Mouse (Mus musculus) cerebellum, adult 11 months (tissue): ENCODE measurements at regions not wholly inside any gene's neighbourhood (a gene's known extent, or its start where the extent isn't known, plus 50 kb on each side); places are given as distances from the start of the nearest gene placed in this dataset.
"Not testable (repeated sequence)": the region's sequence is repeated elsewhere in the genome, so short reads cannot be mapped to it uniquely, and the experiment has no call there.

Source experiments
- DNase-seq: peaks from one replicate; pipeline ENCODE4 v3.0.0; 2022

- DNase-seq = not testable (repeated sequence)
Observed at GRCm38 (mm10) chr14:53792432-53792831, 461.5 kb downstream of the Dad1 start.

DNA sequence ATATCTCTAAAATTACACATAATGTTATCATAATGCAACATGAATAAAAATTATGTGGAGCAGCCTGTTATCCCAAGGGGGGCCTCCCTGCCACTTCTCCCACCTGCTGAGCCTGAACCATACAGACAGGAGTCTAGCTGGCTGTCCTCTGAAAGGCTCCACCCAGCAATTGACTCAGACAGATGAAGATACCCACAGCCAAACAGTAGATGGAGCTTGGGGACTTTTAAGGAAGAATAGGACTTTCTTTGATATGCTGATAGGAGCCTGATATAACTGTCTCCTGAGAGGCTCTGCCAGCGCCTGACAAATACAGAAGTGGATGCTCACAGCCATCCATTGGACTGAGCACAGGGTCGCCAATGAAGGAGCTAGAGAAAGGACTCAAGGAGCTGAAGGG lies 468.4 kb downstream of the Dad1 start:
- DNase-seq = not testable (repeated sequence)

- DNase-seq = no peak
Observed at GRCm38 (mm10) chr14:53777375-53777774, 476.5 kb downstream of the Dad1 start.

DNA sequence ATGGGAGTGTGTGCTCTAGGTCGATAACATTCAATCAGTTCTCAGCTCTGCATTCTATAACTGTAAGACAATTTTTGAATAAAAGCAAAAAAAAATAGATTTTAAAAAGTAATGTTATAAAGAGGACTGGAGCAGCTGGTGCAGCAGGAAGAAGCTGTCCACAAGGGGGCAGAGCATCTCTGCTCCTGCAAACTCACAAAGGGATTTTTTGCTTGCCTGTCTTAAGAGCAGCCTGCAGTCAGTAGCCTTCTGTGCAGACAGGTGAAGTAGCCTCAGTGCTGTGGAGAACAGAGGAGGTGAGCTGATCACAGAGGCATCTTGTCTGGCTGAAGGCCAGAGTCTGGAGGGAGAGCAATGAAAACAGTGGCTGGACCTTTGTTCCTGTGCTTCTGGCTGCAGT lies 477.2 kb downstream of the Dad1 start:
- DNase-seq = not testable (repeated sequence)

DNA sequence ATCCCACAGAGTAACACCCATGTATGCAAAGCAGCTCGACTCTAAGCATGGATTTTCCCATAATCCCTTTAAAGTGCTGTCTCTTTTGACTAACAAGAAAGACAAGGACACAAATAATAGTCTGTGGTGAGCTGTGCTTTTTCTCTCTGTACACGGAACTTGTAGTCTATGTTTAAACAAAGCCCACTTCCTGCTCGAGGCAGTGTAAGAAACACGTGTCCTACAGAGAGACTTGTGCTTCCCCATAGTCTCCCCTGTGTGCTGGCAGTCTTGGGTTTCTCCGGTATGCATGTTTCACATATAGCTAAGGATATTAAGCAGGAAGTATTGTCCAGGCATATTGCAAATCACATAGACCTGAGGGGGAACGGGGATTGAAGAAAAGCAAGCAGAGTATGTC lies 487.4 kb downstream of the Dad1 start:
- DNase-seq = not testable (repeated sequence)

GRCm38 (mm10) chr14:53765918-53766317 lies 488.0 kb downstream of the Dad1 start:
- not testable (repeated sequence) for DNase-seq

GRCm38 (mm10) chr14:53760578-53760977 lies 493.3 kb downstream of the Dad1 start:
- not testable (repeated sequence) for DNase-seq

- not testable (repeated sequence) for DNase-seq
Observed at GRCm38 (mm10) chr14:53757782-53758181, 496.1 kb downstream of the Dad1 start.

DNA sequence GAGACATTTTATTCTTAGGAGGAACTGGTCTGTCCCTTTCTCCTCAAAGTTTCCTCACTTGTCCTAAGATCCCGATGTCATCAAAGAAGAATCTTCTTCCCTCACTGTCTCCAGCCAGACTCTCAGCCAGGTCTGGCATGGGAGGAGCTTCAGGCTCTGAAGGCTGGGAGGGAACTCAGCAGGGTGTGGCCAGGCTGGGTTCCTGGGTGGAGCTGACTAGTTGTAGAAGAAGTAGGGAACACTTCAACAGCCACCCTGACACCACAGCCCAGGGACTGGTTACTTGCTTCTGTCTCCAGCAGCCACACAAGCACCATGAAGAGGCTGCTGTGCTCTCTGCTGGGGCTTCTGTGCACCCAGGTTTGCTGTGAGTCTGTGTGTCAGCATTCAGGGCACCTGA lies 496.8 kb downstream of the Dad1 start:
- DNase-seq = not testable (repeated sequence)

DNA sequence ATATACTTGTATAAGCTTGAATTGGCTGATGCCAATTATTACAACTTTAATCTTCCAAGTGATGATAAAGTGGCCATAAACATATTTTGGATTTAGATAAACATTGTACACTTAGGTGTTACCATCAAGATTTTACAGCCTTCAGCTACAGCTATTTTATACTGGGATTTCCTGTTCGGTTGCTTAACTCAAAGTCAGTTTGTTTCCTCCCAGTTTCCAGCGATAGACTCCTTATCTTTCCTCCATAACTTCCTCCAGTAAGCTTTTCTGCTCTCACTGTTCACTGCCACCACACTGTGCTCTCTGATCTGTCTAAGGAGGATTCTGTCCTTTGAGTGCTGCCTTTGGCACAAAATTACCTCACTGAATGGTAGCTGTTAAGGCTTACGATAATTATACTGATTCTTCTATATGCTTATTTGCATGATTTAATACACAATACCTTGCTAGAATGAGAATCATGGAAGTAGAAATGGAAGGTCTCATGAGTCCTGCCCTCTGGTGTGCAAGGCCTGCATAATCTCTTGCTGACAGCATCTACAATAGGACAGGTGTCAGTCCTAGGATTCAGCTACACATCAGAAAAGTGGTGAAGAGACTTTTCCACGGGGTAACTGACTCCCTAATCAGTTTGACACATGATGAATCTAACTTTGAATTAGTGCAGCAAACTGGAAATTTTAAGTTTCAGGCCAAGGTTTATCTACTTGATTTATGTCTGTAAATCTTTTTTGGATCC lies 503.0 kb downstream of the Dad1 start:
- no peak for DNase-seq

- DNase-seq = not testable (repeated sequence)
Observed at GRCm38 (mm10) chr14:53743552-53743951, 510.4 kb downstream of the Dad1 start.

DNA sequence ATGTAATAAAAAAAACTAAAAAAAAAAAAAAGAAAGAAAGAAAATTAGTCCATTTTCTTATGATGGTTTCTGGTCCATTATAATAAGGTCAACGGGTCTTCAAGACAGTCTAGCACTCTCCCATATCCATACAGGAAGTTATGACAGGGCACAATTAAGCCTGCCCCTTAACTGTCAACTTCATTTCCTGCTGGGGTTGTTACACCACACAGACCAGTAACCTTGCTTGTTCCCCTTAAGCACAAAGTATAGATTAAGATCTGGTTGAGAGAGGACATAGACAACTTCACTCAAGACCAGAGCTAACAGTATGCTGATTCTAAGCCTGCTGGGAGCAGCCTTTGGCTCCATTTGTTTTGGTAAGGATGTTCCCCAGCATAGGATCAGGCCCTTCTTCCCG lies 511.0 kb downstream of the Dad1 start:
- not testable (repeated sequence) for DNase-seq

GRCm38 (mm10) chr14:53741246-53741645 lies 512.7 kb downstream of the Dad1 start:
- DNase-seq = not testable (repeated sequence)

GRCm38 (mm10) chr14:53737962-53738361 lies 515.9 kb downstream of the Dad1 start:
- not testable (repeated sequence) for DNase-seq

GRCm38 (mm10) chr14:53736274-53736673 lies 517.6 kb downstream of the Dad1 start:
- not testable (repeated sequence) for DNase-seq

- DNase-seq = not testable (repeated sequence)
Observed at GRCm38 (mm10) chr14:53731600-53731999, 522.3 kb downstream of the Dad1 start.

DNA sequence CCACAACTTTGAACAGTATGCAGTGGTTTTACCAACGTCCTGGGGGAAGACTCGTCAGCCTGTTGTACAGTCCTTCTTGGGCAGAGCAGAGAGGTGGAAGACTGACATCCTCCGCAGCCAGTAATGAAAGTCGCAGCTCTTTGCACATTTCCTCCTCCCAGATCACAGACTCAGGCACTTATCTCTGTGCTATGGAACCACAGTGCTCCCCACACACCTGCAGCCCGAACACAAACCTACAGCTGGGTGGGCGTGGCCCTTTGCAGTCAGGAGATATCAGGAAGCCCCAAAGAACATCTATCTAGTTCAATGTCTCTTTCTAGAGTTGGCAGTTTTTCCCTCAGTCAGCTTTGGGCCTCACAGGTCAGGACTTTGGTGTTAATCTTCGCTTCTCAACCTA lies 524.0 kb downstream of the Dad1 start:
- DNase-seq = not testable (repeated sequence)

DNA sequence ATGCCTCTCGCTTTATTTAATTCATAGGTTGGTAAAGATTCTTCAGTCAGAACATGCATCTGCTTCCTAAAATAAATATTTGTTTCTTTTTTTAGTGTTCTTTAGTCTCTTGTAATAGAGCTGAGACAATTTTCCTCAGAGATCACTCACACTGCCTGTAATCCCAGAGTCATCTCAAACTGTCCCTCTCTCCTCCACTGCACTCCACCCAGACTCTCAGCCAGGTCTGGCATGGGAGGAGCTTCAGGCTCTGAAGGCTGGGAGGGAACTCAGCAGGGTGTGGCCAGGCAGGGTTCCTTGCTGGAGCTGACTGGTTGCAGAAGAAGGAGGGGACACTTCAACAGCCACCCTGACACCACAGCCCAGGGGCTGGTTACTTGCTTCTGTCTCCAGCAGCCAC lies 524.8 kb downstream of the Dad1 start:
- not testable (repeated sequence) for DNase-seq

- not testable (repeated sequence) for DNase-seq
Observed at GRCm38 (mm10) chr14:53726914-53727313, 527.0 kb downstream of the Dad1 start.

GRCm38 (mm10) chr14:53723611-53724010 lies 530.3 kb downstream of the Dad1 start:
- not testable (repeated sequence) for DNase-seq

DNA sequence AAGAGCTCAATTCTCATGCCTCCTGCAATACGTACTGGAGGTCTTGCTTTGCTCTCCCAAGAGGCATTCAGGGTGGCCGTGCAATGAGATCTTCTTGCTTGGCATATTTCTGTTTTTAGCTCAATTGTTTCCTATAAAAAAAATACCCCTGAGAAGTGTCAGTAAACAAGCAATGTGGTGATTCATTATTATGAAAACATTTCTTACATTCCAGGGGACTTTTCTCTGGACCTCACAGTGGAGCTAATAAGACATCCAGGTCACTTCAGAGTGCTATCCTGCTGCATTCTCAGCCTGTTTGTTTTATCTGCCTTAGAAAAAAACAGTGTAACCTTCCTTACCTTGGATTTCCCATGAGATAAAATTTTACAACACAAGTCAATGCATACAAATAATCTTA lies 532.0 kb downstream of the Dad1 start:
- not testable (repeated sequence) for DNase-seq

GRCm38 (mm10) chr14:53709627-53710026 lies 544.3 kb downstream of the Dad1 start:
- DNase-seq = not testable (repeated sequence)

GRCm38 (mm10) chr14:53704351-53704750 lies 549.6 kb downstream of the Dad1 start:
- DNase-seq = not testable (repeated sequence)

- DNase-seq = not testable (repeated sequence)
Observed at GRCm38 (mm10) chr14:53703593-53703992, 550.3 kb downstream of the Dad1 start.

DNA sequence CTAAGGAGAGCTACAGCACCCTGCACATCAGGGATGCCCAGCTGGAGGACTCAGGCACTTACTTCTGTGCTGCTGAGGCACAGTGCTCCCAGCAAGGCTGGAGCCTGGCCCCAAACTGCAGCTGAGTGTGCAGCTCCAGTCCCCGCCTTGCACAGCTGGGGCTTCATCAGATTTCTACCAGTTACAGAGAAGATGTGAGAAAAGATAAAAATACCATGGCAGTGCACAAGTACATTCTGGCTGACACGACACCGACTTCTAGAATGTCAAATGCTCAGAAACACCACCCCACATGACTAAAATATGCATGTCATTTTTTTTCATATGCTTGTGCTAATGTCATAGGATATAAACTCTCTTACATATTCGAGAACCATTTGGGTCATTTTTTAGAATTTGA lies 569.8 kb downstream of the Dad1 start:
- not testable (repeated sequence) for DNase-seq
